Mouse (Mus musculus) forebrain, embryonic 13.5 days (tissue): ENCODE results near the gene Olfr218. TPM values are rescaled to one million over a fixed set of nuclear protein-coding genes. Genes with fewer than 3 reads are reported as not detected.
"Not testable (repeated sequence)": the region's sequence is repeated elsewhere in the genome, so short reads cannot be mapped to it uniquely, and the experiment has no call there.

Experiments used
- ATAC-seq: fragments of 200-750 bp; cut with Nextera tagmentation; 2 replicates; pipeline ENCODE4 v1.8.0; 2017
- H3K27ac ChIP-seq: fragments of 300-500 bp; sonication (generic); 2 replicates; pipeline ENCODE4 v1.5.1; 2015; ENCODE audit warnings: inconsistent platforms, mild to moderate bottlenecking, moderate library complexity
- H3K27me3 ChIP-seq: fragments of 300-500 bp; sonication (generic); 2 replicates; pipeline ENCODE4 v1.6.1; 2015; ENCODE audit warnings: mild to moderate bottlenecking, inconsistent platforms
- H3K36me3 ChIP-seq: fragments of 300-500 bp; sonication (generic); 2 replicates; pipeline ENCODE4 v1.6.1; 2015; ENCODE audit warnings: mild to moderate bottlenecking, inconsistent platforms; ENCODE audit not compliant: poor library complexity, severe bottlenecking
- H3K4me1 ChIP-seq: fragments of 300-500 bp; sonication (generic); 2 replicates; pipeline ENCODE4 v1.6.1; 2015; ENCODE audit warnings: inconsistent platforms
- H3K4me2 ChIP-seq: fragments of 300-500 bp; sonication (generic); 2 replicates; pipeline ENCODE4 v1.6.1; 2015; ENCODE audit warnings: inconsistent platforms, mild to moderate bottlenecking, moderate library complexity
- H3K4me3 ChIP-seq: fragments of 300-500 bp; sonication (generic); 2 replicates; pipeline ENCODE4 v1.5.1; 2015; ENCODE audit warnings: mild to moderate bottlenecking, inconsistent platforms
- H3K9ac ChIP-seq: fragments of 300-500 bp; sonication (generic); 2 replicates; pipeline ENCODE4 v1.6.1; 2015; ENCODE audit warnings: mild to moderate bottlenecking, inconsistent platforms
- H3K9me3 ChIP-seq: fragments of 300-500 bp; sonication (generic); replicated peaks from 2 replicates; pipeline ENCODE4 v1.6.1; 2016; ENCODE audit warnings: inconsistent platforms
- WGBS: fragments of 180-500 bp; shearing (Covaris S2); methylation state at CpG from one replicate; pipeline ENCODE4 v1.1.7; 2015; 5-methylcytosine and 5-hydroxymethylcytosine counted together
- polyA plus RNA-seq: library from polyadenylated mRNA; unstranded; fragments of >200 nt; fragmentation: Nextera tagmentation; extraction: Ambion mirVana; gene quantifications from 2 replicates; pipeline ENCODE4 v1.2.1, GENCODE M21; 2015

Olfr218 gene
- polyA plus RNA-seq, result not detected in 2 replicates

- H3K4me2 ChIP-seq, result no peak within 1 kb of the TSS
- no peak for ATAC-seq
- no peak within 1 kb of the TSS for H3K9ac ChIP-seq
- WGBS, result 60% methylated on average over 5 of the region's 5 CpGs
- no peak within 1 kb of the TSS for H3K4me3 ChIP-seq
- H3K4me1 ChIP-seq, result no peaks in the 10 kb centered on the region
- no peaks in the 10 kb centered on the region for H3K9me3 ChIP-seq
- no peak within 1 kb of the TSS for H3K27ac ChIP-seq
- no peaks in the 10 kb centered on the region for H3K36me3 ChIP-seq
- no peaks in the 10 kb centered on the region for H3K27me3 ChIP-seq
Observed at GRCm38 (mm10) chr1:173197508-173197907, at the start of gene Olfr218. Gene Olfr218, plus strand, starts transcription at chr1:173197808.

- no peaks in the 10 kb centered on the region for H3K4me1 ChIP-seq
- no peak overlapping the region for H3K4me3 ChIP-seq
- ATAC-seq, result no peak
- no peak overlapping the region for H3K27ac ChIP-seq
- H3K9me3 ChIP-seq, result no peaks in the 10 kb centered on the region
- H3K9ac ChIP-seq, result no peak overlapping the region
- H3K36me3 ChIP-seq, result no peaks in the 10 kb centered on the region
- no peak overlapping the region for H3K4me2 ChIP-seq
- no peaks in the 10 kb centered on the region for H3K27me3 ChIP-seq
Observed at GRCm38 (mm10) chr1:173174154-173174842, 23.3 kb upstream of the Olfr218 start.

DNA sequence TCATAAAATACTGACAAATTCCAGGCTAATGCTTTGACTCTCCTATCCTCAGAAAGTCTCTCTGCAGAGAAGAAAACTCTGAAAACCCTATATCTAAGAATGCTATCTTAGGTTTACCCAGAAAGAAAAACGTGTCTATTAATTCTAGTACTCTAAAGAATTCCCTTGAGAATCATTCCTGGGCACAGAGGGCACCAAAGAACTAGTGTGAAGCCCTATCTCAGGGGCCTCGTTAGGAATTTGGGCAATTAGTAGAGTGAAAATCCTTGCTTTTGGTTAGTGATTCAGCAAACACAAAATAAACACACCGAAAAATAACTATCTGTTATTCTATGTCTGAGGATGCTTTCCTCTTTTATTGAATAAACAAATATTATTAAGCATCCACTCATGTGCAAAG, 7.1 kb upstream of the Olfr218 start, which contains the start of gene Olfr1406:
Olfr1406 (minus strand) TSS at position 101 of the 400 bp plus-strand sequence.
- no peaks in the 10 kb centered on the region for H3K27me3 ChIP-seq
- no peak within 1 kb of the TSS for H3K4me2 ChIP-seq
- H3K27ac ChIP-seq, result no peak within 1 kb of the TSS
- no peak for ATAC-seq
- H3K9me3 ChIP-seq, result no peaks in the 10 kb centered on the region
- WGBS, result 59% methylated on average over 3 of the region's 3 CpGs
- no peaks in the 10 kb centered on the region for H3K4me1 ChIP-seq
- H3K4me3 ChIP-seq, result no peak within 1 kb of the TSS
- no peak within 1 kb of the TSS for H3K9ac ChIP-seq
- no peaks in the 10 kb centered on the region for H3K36me3 ChIP-seq

GRCm38 (mm10) chr1:173192059-173192458, 5.5 kb upstream of the Olfr218 start:
- Histone ChIP-seq H3K27ac (no peak overlapping the region), H3K4me3 (no peak overlapping the region), H3K4me2 (no peak overlapping the region), H3K27me3 (no peaks in the 10 kb centered on the region), H3K36me3 (no peaks in the 10 kb centered on the region), H3K9ac (no peak overlapping the region), H3K9me3 (no peaks in the 10 kb centered on the region), H3K4me1 (no peaks in the 10 kb centered on the region)
- WGBS, result 84% methylated on average over 3 of the region's 3 CpGs
- no peak for ATAC-seq

- Histone ChIP-seq H3K4me2 (no peak overlapping the region), H3K27me3 (no peaks in the 10 kb centered on the region), H3K9ac (no peak overlapping the region), H3K4me1 (no peaks in the 10 kb centered on the region), H3K4me3 (no peak overlapping the region), H3K36me3 (no peaks in the 10 kb centered on the region), H3K27ac (no peak overlapping the region), H3K9me3 (no peaks in the 10 kb centered on the region)
- 81% methylated on average over 2 of the region's 2 CpGs for WGBS
- ATAC-seq, result no peak
Observed at GRCm38 (mm10) chr1:173196359-173196758, 1.2 kb upstream of the Olfr218 start.

GRCm38 (mm10) chr1:173212092-173212491, 14.5 kb downstream of the Olfr218 start, which contains the start of gene Olfr1404:
Gene Olfr1404, plus strand, starts transcription at chr1:173212392.
- ATAC-seq, result no peak
- WGBS, result 88% methylated on average over 5 of the region's 5 CpGs
- Histone ChIP-seq H3K36me3 (no peaks in the 10 kb centered on the region), H3K4me1 (no peaks in the 10 kb centered on the region), H3K9me3 (no peaks in the 10 kb centered on the region), H3K27me3 (no peaks in the 10 kb centered on the region), H3K27ac (no peak within 1 kb of the TSS), H3K4me3 (no peak within 1 kb of the TSS), H3K4me2 (no peak within 1 kb of the TSS), H3K9ac (no peak within 1 kb of the TSS)

DNA sequence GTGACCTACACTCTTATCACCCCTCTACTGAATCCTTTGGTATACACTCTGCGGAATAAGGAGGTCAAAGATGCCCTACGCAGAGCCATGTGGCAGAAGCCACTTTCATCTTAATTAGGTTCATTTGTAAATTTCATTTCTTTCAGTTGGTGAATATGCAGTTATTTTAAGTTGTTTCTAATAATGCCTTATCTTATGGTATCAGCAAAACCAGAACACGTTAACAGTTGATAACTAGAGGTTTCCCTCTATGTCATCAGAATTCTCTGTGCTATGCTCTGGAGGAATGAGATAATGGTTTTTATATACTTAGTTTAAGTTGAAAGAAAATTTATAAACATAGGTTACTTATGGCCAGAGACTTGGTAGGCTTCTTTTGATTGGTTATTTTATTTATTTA, 18.9 kb downstream of the Olfr218 start:
- Histone ChIP-seq H3K9ac (no peak overlapping the region), H3K27ac (no peak overlapping the region), H3K4me2 (no peak overlapping the region), H3K27me3 (no peaks in the 10 kb centered on the region), H3K9me3 (no peaks in the 10 kb centered on the region), H3K36me3 (no peaks in the 10 kb centered on the region), H3K4me1 (no peaks in the 10 kb centered on the region), H3K4me3 (no peak overlapping the region)
- WGBS, result 97% methylated on average over 3 of the region's 3 CpGs
- ATAC-seq, result no peak

- H3K4me2 ChIP-seq, result no peak within 1 kb of the TSS
- H3K27me3 ChIP-seq, result no peaks in the 10 kb centered on the region
- H3K4me1 ChIP-seq, result no peaks in the 10 kb centered on the region
- ATAC-seq, result no peak
- no peak within 1 kb of the TSS for H3K4me3 ChIP-seq
- no peaks in the 10 kb centered on the region for H3K9me3 ChIP-seq
- H3K9ac ChIP-seq, result no peak within 1 kb of the TSS
- no peak within 1 kb of the TSS for H3K27ac ChIP-seq
- H3K36me3 ChIP-seq, result no peaks in the 10 kb centered on the region
- 87% methylated on average over 2 of the region's 2 CpGs for WGBS
Observed at GRCm38 (mm10) chr1:173227081-173227480, 29.5 kb downstream of the Olfr218 start, which contains the start of gene Fcer1a. Gene Fcer1a, minus strand, starts transcription at chr1:173227214.

GRCm38 (mm10) chr1:173237004-173237403, 39.4 kb downstream of the Olfr218 start:
- not testable (repeated sequence) for H3K4me3 ChIP-seq, ATAC-seq, H3K36me3 ChIP-seq, H3K27ac ChIP-seq, H3K4me2 ChIP-seq, H3K9ac ChIP-seq, H3K27me3 ChIP-seq, H3K4me1 ChIP-seq, H3K9me3 ChIP-seq
- 79% methylated on average over 1 of the region's 1 CpGs for WGBS

DNA sequence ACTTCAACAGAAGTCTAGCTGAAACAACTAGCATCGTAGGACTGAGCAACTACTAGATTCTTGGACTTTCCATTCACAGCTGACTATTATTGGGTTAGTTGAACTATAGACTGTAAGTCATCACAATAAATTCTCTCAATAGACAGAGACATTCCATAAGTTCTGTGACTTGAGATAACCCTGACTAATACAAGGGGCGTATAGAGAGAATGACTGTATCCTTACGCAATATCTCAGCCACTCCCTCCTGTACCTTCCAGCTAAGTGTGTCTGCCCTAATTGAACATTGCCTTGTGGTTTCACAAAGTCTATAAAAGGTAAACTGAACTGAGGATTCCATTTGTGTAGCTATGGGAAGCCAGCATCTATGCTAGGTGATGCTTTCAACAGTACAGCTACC, 52.3 kb downstream of the Olfr218 start:
- 92% methylated on average over 3 of the region's 3 CpGs for WGBS
- H3K4me1 ChIP-seq, result no peaks in the 10 kb centered on the region
- no peaks in the 10 kb centered on the region for H3K36me3 ChIP-seq
- no peak overlapping the region for H3K27ac ChIP-seq
- no peak overlapping the region for H3K9ac ChIP-seq
- no peak for ATAC-seq
- no peaks in the 10 kb centered on the region for H3K9me3 ChIP-seq
- no peak overlapping the region for H3K4me2 ChIP-seq
- H3K27me3 ChIP-seq, result no peaks in the 10 kb centered on the region
- no peak overlapping the region for H3K4me3 ChIP-seq

Other genes starting within 250 kb of the Olfr218 start
- gene Olfr16, start 247.4 kb upstream of the Olfr218 start, polyA plus RNA-seq, result not detected in 2 replicates
- not detected in 2 replicates for gene Olfr1408, start 60.4 kb upstream of the Olfr218 start, polyA plus RNA-seq
- gene Olfr1406, start 7.2 kb upstream of the Olfr218 start, polyA plus RNA-seq, result not detected in 2 replicates
- gene Olfr1404, start 14.6 kb downstream of the Olfr218 start, polyA plus RNA-seq, result not detected in 2 replicates
- gene Fcer1a, start 29.4 kb downstream of the Olfr218 start, polyA plus RNA-seq, result not detected in 2 replicates
- gene Olfr418, start 68.2 kb downstream of the Olfr218 start, polyA plus RNA-seq, result not detected in 2 replicates
- not detected in 2 replicates for gene Mptx2, start 80.0 kb downstream of the Olfr218 start, polyA plus RNA-seq
- 8.0 and 10.3 TPM in 2 replicates for gene Ackr1, start 135.9 kb downstream of the Olfr218 start, polyA plus RNA-seq
- 7.3 and 7.6 TPM in 2 replicates for gene Aim2, start 153.1 kb downstream of the Olfr218 start, polyA plus RNA-seq
- gene Cadm3, start 169.9 kb downstream of the Olfr218 start, polyA plus RNA-seq, result 17.5 and 20.1 TPM in 2 replicates